Mouse (Mus musculus) regulatory T cell (primary cell): ENCODE data around the gene Slc35a3.
"Not testable (repeated sequence)": the region's sequence is repeated elsewhere in the genome, so short reads cannot be mapped to it uniquely, and the experiment has no call there.

ENCODE experiments used
- in situ Hi-C: fragments of 300-600 bp; cut with MboI, MseI; formaldehyde crosslinking; loops from one replicate; pipeline ENCODE4 v1.15.1; 2025; ENCODE audit warnings: high pct_unique_total_duplicates

The Slc35a3 gene

DNA sequence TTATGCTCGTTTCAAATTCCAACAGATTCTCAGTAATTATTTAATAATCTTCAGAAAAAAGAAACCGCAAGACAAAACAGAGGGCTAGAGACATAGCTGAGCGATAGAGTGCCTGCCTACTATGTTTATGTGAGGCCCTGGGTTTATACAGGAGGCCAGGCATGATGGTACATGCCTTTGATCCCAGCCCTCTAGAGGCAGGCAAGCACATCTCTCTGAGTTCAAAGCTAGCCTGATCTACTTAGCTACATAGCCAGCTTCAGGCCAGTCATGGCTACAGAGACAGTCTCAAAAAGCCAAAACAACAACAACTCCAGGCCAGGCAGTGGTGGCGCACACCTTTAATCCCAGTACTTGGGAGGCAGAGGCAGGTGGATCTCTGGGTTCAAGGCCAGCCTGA is 11.0 kb downstream of the Slc35a3 start:
- in situ Hi-C loops, result no loop called here

DNA sequence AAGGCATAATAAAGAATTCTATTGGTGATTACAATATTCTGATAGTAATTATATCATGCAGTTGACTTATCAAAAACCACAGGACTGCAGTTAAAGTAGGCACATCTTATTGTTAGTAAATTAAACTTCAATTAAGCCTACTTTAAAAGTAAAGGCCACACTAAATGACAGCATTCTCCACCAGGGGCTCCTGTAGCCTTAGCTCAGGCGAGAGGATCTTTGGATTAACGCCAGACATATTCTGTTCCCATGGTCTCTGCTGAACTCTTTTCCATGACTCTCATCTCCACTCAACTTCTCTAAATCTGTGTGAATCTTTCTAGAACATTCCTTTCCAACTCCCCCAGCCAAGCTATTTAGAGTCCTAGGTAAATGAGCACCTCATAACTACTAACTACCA is 13.8 kb downstream of the Slc35a3 start:
- in situ Hi-C loops, result no loop called here

DNA sequence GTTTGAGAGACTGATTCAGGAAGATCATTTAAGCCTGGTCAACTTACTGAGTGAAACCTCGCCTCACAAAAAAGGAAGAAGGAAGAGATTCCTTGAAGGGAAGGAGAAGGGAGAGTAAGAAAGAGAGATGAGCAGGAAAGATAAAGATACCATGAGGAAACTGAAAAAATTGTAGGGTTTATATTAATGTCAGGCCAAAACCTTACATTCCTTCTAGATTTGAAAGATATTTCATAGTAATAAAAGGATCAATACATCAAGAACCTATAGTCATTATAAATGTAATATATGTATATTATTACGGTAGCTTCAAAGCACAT is 17.0 kb downstream of the Slc35a3 start:
- in situ Hi-C loops, result no loop called here

DNA sequence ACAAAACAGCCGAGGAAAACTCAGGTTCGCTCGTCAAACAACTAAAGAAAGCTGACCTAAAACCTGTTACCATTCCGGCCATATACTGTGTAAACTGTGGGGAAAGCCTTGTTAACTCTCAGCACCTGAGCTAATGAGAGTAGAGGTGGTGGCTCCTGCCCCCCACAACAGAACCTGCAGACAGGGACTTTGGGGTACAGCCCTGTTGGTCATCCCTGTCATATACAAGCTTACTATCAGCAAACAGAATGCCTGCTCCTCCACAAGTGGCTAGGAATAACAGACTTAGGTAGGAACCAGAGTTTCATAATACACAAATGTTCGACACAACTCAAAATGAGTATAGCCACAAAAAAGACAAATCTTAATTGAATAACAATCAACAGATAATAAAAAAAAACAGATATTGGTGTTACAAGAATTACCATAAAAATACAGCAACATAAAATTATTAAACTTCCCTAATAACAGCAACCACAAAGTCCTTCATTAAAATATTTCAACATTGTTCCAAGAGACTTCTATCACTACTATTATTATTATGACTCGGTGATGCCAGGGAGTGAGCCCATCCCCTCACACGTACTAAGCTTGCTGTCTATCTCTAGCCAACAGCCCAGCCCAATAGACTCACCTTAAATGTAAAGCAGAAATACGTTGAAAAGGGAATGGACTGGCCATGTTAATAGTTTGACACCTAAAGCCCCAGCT is 17.5 kb downstream of the Slc35a3 start:
- in situ Hi-C loops, result no loop called here

DNA sequence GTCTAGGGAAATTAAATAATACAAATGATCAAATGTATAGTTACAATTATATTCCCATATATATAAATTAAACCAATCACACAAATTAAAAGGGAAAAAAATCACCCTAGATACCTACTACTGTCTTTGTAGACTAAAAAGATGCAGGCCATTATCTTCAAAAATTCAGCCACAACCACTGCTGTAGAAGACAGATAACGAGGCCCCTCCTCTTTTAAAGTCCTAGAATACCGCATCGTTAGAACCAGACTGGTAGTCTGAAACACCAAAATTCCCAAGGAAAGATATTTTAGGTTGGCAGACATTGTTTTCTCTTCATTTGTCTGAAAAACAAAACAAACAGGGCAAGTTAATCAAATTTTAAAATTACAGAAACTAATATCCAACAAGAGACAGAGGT is 18.3 kb downstream of the Slc35a3 start:
- in situ Hi-C loops, result no loop called here

DNA sequence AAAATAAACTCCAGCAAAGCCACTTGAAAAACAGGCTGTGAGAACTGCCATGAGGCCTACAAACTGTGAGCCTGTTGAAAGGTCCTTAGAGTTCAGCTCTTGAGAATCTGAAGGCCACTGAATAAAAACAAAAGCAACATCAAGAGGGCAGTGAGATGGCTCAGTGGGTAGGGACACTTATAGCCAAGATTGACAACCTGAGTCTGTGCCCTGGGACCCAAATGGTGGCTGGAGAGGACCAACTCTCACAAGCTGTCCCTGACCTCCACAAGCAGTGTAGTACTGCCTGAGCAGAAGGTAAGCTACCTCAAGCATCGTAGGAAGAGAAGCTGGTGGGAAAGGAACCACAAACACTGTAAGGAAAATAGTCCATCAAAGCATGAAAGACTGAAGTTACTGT is 31.5 kb downstream of the Slc35a3 start, which contains the start of gene Gm43191:
Gm43191 (minus strand) TSS at position 101 of the 400 bp plus-strand sequence.
- in situ Hi-C loops, result no loop called here

DNA sequence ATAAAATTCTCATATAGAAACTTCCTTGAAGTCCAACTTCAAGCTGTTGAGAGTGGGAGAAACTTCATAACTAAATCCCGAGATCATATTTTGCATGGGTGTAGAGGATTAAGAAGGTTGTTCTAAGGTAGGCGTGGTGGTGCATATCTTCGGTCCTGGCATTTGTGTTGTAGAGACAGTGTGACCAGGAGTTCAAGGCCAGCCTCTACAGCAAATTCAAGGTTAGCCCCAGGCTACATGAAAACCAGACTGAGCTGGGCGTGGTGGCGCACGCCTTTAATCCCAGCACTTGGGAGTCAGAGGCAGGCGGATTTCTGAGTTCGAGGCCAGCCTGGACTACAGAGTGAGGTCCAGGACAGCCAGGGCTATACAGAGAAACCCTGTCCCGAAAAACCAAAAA is 48.4 kb downstream of the Slc35a3 start:
- in situ Hi-C loops, result not testable (repeated sequence)

DNA sequence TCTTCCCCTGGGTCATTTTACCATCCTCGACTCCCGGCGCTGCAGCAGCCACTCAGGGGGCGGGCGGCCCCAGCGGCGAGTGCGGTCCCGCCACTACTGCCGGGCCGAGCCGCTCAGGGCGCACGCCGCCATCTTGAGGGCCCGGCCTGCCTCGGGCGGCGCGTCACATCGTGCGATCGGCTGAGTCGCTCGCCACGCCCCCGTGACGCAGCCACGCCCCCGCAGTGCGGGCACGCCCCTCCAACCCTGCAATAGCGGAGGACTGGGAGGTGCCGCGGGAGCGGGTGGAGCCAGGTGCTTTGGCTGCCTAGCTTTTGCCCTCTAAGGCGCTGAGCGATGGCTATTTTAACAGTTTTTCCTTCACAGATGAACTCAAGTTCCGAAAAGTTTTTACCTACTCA is 50.2 kb downstream of the Slc35a3 start, which contains the start of gene Mfsd14a:
Mfsd14a (minus strand) TSS at position 215 of the 401 bp plus-strand sequence.
- in situ Hi-C loops, result no loop called here

DNA sequence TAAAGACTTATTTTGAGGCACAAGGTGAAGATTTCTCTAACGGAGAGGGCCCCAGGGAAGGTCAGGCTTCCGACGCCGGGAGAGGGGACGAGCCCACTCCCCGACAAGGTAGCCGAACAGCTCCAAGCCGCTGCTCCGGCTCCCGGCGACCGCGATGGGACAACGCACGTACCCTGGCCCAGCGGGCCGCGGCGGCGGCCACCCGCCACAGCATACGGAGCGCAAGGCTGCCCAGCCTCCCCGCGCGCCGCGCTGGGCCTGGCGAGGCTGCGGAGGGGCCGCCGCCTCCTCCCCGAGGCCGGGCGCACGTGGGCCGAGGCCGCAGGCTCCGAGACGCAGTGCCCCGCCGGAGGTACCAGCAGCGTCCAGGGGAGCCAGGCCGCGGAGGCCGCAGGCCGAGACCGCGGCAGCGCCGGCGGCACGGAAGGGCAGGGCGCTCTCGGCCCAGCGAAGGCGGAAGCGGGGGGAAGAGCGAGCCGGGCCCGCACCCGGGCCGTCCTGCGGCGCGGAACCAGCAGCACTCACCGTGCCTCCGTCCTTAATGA is 50.7 kb downstream of the Slc35a3 start:
- in situ Hi-C loops, result no loop called here

DNA sequence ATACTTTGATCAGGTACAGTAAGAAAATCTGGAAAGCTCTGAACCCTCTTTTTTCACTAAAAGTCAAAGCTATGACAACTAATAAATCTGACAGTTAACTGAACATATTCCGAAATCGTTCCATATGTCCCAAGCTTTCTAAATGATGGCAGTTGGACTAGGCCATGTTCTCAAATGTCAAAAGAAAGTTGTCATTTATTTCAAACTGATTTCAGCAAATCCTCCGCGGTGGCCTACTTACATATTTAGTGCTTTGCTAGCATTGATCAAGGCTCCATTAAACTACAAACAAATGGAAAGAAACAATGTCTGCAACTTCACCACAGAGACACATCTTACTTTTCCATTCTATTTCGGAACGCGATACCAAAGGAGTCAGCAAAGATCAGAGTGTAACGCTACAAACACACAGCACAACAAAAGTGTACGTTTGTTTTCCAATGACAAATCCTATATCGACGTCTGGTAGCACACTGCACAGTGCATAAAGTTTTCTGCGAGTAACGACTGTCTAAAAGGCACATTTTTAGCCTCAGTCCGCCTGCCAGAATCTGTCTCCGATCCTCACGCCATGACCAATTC is 51.3 kb downstream of the Slc35a3 start:
- in situ Hi-C loops, result no loop called here

DNA sequence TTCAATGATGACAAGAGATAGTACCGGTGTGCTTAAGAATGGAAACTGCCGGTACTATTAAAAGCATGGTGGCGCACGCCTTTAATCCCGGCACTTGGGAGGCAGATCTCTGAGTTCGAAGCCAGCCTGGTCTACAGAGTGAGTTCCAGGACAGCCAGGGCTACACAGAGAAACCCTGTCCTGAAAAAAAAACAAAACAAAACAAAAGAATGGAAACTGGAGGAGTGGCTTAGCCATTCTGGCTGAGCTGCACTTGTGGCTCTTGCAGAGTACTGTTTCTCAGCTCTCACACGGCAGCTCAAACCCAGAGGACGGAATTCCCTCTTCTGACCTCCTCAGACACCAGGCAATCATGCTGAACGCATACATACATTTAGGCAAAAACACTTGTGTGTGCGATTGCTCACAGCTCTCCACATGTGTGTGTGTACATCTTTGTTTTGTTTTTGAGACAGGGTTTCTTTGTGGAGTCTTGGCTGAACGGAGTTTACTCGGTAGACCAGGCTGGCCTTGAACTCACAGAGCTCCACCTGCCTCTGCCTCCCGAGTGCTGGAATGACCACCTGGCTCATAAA is 52.7 kb downstream of the Slc35a3 start:
- in situ Hi-C loops, result no loop called here

DNA sequence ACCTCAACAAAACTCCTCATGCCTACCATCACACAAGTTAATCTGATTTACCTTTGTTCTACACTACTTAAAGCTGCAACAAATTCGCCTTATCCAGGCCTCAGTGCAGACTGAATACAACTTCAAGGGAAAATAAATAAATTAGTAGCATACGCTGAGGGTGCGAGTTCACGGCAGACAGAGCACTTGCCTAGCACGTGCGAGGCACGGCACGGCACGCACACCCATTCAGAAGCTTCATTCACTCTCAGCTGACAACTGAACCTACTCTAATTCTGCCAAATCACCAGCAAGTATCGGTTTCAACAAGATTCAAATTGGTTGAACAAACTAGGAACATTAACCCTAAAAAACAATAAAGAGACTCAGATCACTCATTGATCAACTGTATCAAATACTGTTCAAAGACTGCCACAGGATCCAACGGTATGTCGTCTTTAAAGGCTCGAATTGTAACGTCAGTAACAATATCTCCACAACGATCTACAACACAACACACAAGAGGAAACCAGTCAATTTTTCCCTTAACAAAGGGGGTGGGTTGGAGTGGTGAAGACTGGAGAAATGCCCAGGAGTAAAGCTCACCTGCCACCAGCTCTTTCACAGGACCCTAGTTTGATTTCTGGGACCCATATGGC is 53.6 kb downstream of the Slc35a3 start:
- in situ Hi-C loops, result no loop called here

DNA sequence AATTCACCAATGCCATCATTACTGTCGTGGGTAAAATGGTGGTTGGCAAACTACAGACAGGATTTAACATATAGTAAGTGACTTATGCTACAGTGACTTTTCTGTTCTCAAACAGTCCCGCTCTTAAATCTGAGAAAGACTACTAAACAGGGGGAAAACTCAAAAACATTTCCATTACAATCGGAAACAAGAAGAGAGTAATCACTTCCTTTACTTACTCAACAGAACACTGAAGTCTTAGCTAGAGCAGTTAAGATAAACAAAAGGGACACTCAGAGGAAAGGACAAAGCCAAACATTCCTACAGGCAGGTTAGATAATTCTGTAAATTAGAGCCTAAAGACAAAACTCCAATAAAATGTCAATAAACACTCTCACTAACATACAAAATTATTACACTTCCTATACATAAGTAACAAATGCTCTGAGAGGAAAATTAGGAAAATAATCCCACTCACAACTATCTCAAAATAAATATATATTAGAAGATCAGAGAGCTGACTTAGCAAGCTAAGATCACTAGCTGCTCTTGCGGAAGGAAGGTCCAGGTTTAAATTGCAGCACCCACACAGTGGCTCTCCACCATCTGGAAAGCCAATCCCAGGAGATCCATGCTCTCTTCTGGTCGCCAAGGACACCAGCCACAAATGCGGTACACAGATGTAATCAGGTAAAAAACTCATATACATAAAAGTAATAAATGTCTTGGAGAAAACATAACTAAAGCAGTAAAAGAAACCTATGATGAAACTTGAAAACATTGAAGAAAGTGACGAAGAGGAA is 56.3 kb downstream of the Slc35a3 start:
- in situ Hi-C loops, result no loop called here

DNA sequence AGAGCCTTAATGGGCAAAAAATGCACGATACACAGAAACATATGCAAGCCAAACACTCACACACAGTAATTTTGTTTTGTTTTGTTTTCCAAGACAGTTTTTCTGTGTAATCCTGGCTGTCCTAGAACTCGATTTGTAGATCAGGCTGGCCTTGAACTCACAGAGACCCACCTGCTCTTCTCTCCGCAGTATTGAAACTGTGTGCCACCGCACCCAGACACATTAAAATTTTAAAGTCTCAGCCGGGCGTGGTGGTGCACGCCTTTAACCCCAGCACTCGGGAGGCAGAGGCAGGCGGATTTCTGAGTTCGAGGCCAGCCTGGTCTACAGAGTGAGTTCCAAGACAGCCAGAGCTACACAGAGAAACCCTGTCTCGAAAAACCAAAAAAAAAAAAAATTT is 58.6 kb downstream of the Slc35a3 start:
- in situ Hi-C loops, result not testable (repeated sequence)

DNA sequence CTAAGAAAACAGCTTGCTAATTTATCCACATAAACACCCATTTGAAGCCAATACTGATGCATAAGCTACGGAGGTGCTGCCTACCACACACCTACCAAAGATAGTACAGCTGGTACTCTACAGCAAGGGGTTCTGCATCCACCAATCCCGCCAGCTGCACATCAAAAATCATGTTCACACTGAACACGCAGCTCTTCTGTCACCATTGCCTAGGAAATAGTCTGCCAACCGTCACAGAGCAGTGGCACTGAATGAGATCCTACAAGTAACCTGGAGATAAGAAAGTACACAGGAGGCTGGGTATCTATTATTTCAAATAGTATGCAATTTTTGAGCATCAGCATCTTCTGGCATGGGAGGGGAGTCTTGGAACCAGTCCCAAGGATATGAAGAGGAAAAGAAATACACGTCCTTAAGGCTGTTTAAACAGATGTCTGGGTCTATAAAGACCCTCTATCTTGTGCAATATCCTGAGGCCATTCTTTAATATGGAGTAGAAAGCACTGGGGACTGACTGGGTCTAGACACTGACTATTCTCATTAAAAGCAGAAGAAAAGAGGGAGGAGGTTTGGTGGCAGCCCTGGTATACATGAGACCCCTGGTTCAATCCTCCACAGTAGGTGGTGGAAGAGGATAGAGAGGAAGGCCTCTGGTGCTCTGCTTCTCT is 59.2 kb downstream of the Slc35a3 start:
- in situ Hi-C loops, result no loop called here

DNA sequence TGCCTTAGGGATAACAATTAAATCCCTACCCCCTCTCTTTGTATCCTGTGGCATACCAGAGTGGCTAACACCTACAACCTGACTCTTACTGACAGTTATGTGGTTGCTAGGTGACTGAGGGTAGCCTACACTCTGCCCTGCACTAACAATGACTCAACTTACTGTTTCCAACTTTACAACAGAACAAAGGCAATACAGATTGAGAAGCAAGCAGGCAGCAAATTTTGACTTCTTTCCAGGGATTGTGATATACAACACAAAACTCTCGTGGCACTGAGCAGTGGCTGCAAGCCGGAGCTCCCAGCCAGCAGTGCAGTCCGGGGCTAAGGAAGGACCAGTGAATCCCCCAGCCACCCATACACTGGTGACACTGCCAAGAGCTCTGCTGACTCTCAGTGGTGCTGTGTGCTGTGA is 60.6 kb downstream of the Slc35a3 start:
- in situ Hi-C loops, result no loop called here

DNA sequence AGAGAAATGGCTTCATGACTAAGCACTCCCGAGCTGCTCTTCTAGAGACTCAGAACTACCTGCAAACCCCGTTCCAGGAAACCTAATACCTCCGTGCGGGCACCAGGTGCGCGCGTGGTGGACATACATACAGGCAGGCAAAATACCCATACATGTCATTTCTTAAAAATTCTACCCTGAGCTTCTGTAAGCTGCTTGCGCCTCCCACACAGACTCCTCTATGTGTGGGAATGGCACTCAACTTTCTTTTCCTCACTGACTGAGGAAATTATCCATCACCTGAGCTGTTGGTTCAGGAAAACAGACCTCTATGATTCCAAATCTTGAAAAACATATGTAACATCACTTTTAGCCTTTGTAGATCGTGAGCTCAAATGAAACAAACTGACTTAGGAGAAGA is 61.9 kb downstream of the Slc35a3 start:
- in situ Hi-C loops, result no loop called here

DNA sequence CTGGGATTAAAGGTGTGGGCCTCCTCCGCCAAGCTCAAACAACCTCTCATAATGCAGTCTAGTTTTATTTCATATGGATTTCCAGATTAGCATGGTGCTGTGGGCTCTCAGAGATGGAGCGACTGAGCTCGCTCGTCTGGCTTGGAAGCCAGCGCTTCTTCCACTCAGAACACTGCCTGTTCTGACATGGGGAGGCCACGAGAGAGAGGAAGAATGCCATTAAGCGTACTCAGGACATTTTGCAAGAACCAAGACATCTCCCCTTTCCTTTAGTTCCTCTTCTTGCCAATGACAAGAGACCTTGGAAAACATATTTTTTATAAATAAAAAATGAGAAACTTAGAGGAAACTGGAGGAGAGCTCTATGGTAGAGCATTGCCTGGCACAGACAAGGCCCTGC is 63.8 kb downstream of the Slc35a3 start:
- in situ Hi-C loops, result no loop called here

DNA sequence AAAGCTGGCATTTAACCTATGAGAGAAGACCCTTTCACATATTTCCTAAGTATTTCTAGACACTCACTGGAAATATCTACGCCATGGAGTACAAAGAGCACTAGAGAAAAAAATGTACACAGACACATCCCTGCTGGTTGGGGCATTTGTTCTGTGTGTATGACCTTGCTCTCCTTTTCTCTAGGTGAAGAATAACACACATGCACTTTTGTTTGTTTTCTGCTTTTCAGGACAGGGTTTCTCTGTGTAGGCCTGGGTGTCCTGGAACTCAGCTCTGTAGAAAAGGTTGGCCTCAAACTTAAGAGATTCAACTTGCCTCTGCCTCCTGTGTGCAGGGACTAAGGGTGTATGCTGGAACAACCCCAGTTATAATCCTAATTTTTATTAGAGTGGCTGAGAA is 66.2 kb downstream of the Slc35a3 start:
- in situ Hi-C loops, result no loop called here

DNA sequence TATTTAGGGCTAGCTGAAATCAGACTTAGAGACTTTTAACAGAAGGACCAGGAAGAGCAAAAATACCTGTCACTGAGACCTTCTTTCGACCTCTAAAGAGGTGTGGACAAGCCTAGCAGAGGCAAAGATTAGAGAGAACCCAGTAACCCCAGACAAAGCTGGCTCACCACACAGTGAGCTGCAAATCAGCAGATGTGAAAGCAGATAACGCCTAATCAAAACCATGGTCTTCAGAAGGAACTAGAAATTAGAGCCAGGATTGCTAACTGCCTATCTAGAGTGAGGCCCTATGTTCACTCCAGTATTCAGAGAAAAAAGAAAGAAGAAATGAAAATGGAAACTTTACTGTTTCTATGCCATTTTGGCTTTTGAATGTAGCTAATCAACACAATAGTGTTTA is 70.3 kb downstream of the Slc35a3 start:
- in situ Hi-C loops, result no loop called here

DNA sequence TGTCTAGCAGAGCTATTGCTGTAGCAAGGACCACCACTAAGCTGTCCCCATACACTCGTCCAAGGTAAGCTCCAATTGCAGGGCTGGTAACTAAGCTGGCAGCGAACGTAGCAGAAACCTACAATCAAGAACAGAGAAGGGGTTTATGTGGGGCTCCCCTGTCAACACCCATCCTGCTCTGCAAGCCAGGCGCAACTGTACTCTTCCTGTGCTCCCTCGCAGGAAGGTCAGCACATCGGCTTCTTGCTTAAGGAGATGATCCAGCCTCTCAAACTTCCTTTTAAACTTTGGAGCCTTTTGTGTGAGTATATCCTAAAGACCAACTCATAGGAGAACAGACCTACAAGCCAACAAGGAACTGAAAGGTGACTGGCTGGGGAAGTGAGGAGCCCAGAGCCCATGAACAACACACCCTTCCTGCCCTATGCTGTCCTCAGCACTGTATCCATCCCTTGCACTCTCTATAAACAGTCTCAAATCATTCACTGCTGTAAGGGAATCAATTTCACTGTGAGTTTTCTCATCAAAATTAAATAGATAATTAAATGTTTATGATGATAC is 70.7 kb downstream of the Slc35a3 start:
- in situ Hi-C loops, result no loop called here
